Mouse (Mus musculus) MEL (cell line): Measurements from ENCODE around the gene Stac. TPM values are rescaled to one million over a fixed set of nuclear protein-coding genes. Genes with fewer than 3 reads are reported as not detected.

Experiments used
- DNase-seq: peaks from one replicate; pipeline ENCODE4 v3.0.0; 2011; ENCODE audit warnings: low read depth, low spot score
- H3K27ac ChIP-seq: 2 replicates; pipeline ENCODE4 v1.5.1; 2012; ENCODE audit warnings: low read depth, mild to moderate bottlenecking, control low read depth, low read length, moderate library complexity; ENCODE audit not compliant: control insufficient read depth
- H3K27me3 ChIP-seq, 2 experiments: fragments of 150-350 bp in 1 of 2; sonication (generic) in 1 of 2; 2 replicates each; pipeline ENCODE4 v1.6.1; 2012; ENCODE audit warnings: low read length in 2 of 2, mild to moderate bottlenecking in 2 of 2, improper control_type of control experiment in 1 of 2, moderate library complexity in 1 of 2; ENCODE audit not compliant: insufficient read depth in 2 of 2, control insufficient read depth in 1 of 2
- H3K36me3 ChIP-seq, 2 experiments: 2 replicates each; pipeline ENCODE4 v1.6.1; 2012 to 2014; ENCODE audit warnings: low read length in 2 of 2, improper control_type of control experiment in 1 of 2, inconsistent platforms in 1 of 2, mild to moderate bottlenecking in 1 of 2; ENCODE audit not compliant: insufficient read depth in 2 of 2, control insufficient read depth in 1 of 2
- H3K4me1 ChIP-seq, 2 experiments: fragments of 150-350 bp in 1 of 2; sonication (generic) in 1 of 2; 2 replicates each; pipeline ENCODE4 v1.6.1; 2012; ENCODE audit warnings: low read length in 2 of 2, improper control_type of control experiment in 1 of 2, mild to moderate bottlenecking in 1 of 2; ENCODE audit not compliant: insufficient read depth in 2 of 2, control insufficient read depth in 1 of 2
- H3K4me3 ChIP-seq, 2 experiments: fragments of 150-350 bp in 1 of 2; sonication (generic) in 1 of 2; 2 replicates each; pipeline ENCODE4 v1.5.1; 2012; ENCODE audit warnings: low read depth in 2 of 2, low read length in 2 of 2, mild to moderate bottlenecking in 2 of 2, moderate library complexity in 2 of 2, control low read depth in 1 of 2, improper control_type of control experiment in 1 of 2; ENCODE audit not compliant: control insufficient read depth in 1 of 2, insufficient read depth in 1 of 2
- H3K79me2 ChIP-seq: 2 replicates; pipeline ENCODE4 v1.6.1; 2012; ENCODE audit warnings: mild to moderate bottlenecking, low read length, moderate library complexity; ENCODE audit not compliant: control insufficient read depth, poor library complexity, insufficient read depth
- H3K9ac ChIP-seq: 2 replicates; pipeline ENCODE4 v1.6.1; 2012; ENCODE audit warnings: low read depth, mild to moderate bottlenecking, control low read depth, low read length, moderate library complexity; ENCODE audit not compliant: control insufficient read depth, poor library complexity, severe bottlenecking
- H3K9me3 ChIP-seq: fragments of 150-350 bp; sonication (generic); replicated peaks from 2 replicates; pipeline ENCODE4 v1.6.1; 2012; ENCODE audit warnings: mild to moderate bottlenecking, low read length, improper control_type of control experiment, moderate library complexity; ENCODE audit not compliant: insufficient read depth
- BHLHE40 ChIP-seq: IDR thresholded peaks from 2 replicates; pipeline ENCODE4 v1.6.1; 2012; ENCODE audit warnings: low read depth, mild to moderate bottlenecking, inconsistent platforms, low read length, improper control_type of control experiment, borderline replicate concordance
- CHD2 ChIP-seq: IDR thresholded peaks from 2 replicates; pipeline ENCODE4 v1.6.1; 2011; ENCODE audit warnings: low read length, improper control_type of control experiment
- E2F4 ChIP-seq: IDR thresholded peaks from 2 replicates; pipeline ENCODE4 v1.6.1; 2011; ENCODE audit warnings: low read depth, low read length, improper control_type of control experiment, borderline replicate concordance
- ELF1 ChIP-seq: IDR thresholded peaks from 2 replicates; pipeline ENCODE4 v1.6.1; 2014; ENCODE audit warnings: low read depth, mild to moderate bottlenecking, inconsistent platforms, low read length, improper control_type of control experiment, moderate library complexity
- EP300 ChIP-seq, 2 experiments: IDR thresholded peaks; 2 replicates each; pipeline ENCODE4 v1.6.1; 2011; ENCODE audit warnings: improper control_type of control experiment in 2 of 2, low read length in 2 of 2, low read depth in 1 of 2, mild to moderate bottlenecking in 1 of 2
- GABPA ChIP-seq: IDR thresholded peaks from 2 replicates; pipeline ENCODE4 v1.6.1; 2012; ENCODE audit warnings: low read depth, mild to moderate bottlenecking, inconsistent platforms, low read length, improper control_type of control experiment, moderate library complexity
- GATA1 ChIP-seq: IDR thresholded peaks from 2 replicates; pipeline ENCODE4 v1.6.1; 2011; ENCODE audit warnings: low read depth, low read length, improper control_type of control experiment
- JUND ChIP-seq: IDR thresholded peaks from 2 replicates; pipeline ENCODE4 v1.6.1; 2011; ENCODE audit warnings: low read depth, mild to moderate bottlenecking, improper control_type of control experiment, low read length
- MAFK ChIP-seq: IDR thresholded peaks from 2 replicates; pipeline ENCODE4 v1.6.1; 2011; ENCODE audit warnings: low read depth, mild to moderate bottlenecking, low read length, improper control_type of control experiment, borderline replicate concordance
- MEF2A ChIP-seq: IDR thresholded peaks from 2 replicates; pipeline ENCODE4 v1.6.1; 2014; ENCODE audit warnings: low read depth, mild to moderate bottlenecking, inconsistent platforms, low read length, improper control_type of control experiment; ENCODE audit not compliant: poor library complexity, insufficient replicate concordance, severe bottlenecking; ENCODE audit errors: extremely low read depth
- MYB ChIP-seq: IDR thresholded peaks from 2 replicates; pipeline ENCODE4 v1.6.1; 2011; ENCODE audit warnings: mild to moderate bottlenecking, low read depth, low read length, improper control_type of control experiment
- NELFE ChIP-seq: IDR thresholded peaks from 2 replicates; pipeline ENCODE4 v1.6.1; 2011; ENCODE audit warnings: low read depth, low read length, improper control_type of control experiment
- NRF1 ChIP-seq: IDR thresholded peaks from 2 replicates; pipeline ENCODE4 v1.6.1; 2014; ENCODE audit warnings: low read depth, mild to moderate bottlenecking, inconsistent platforms, low read length, improper control_type of control experiment, moderate library complexity; ENCODE audit not compliant: poor library complexity, insufficient read depth, severe bottlenecking
- POLR2A ChIP-seq, 2 experiments: IDR thresholded peaks; 2 replicates each; pipeline ENCODE4 v1.6.1; 2011 to 2012; ENCODE audit warnings: low read length in 2 of 2, mild to moderate bottlenecking in 2 of 2, control low read depth in 1 of 2, improper control_type of control experiment in 1 of 2, low read depth in 1 of 2, moderate library complexity in 1 of 2; ENCODE audit not compliant: control insufficient read depth in 1 of 2, insufficient read depth in 1 of 2, poor library complexity in 1 of 2
- POLR2AphosphoS2 ChIP-seq: IDR thresholded peaks from 2 replicates; pipeline ENCODE4 v1.6.1; 2011; ENCODE audit warnings: low read length, improper control_type of control experiment
- RAD21 ChIP-seq: IDR thresholded peaks from 2 replicates; pipeline ENCODE4 v1.6.1; 2011; ENCODE audit warnings: mild to moderate bottlenecking, low read depth, low read length, improper control_type of control experiment
- RCOR1 ChIP-seq: IDR thresholded peaks from 2 replicates; pipeline ENCODE4 v1.6.1; 2012; ENCODE audit warnings: low read depth, mild to moderate bottlenecking, inconsistent platforms, low read length, improper control_type of control experiment
- SIN3A ChIP-seq: IDR thresholded peaks from 2 replicates; pipeline ENCODE4 v1.6.1; 2012; ENCODE audit warnings: low read length, improper control_type of control experiment, inconsistent platforms
- SMC3 ChIP-seq: IDR thresholded peaks from 2 replicates; pipeline ENCODE4 v1.6.1; 2011; ENCODE audit warnings: low read depth, low read length, improper control_type of control experiment
- TBP ChIP-seq: IDR thresholded peaks from 2 replicates; pipeline ENCODE4 v1.8.0; 2011; ENCODE audit warnings: low read depth, low read length, improper control_type of control experiment
- UBTF ChIP-seq: IDR thresholded peaks from 2 replicates; pipeline ENCODE4 v1.6.1; 2012; ENCODE audit warnings: low read depth, mild to moderate bottlenecking, inconsistent platforms, low read length, improper control_type of control experiment, moderate library complexity, borderline replicate concordance; ENCODE audit not compliant: insufficient read depth
- USF1 ChIP-seq: IDR thresholded peaks from 2 replicates; pipeline ENCODE4 v1.6.1; 2014; ENCODE audit warnings: low read depth, mild to moderate bottlenecking, inconsistent platforms, low read length, improper control_type of control experiment, moderate library complexity
- USF2 ChIP-seq, 2 experiments: IDR thresholded peaks; 2 replicates each; pipeline ENCODE4 v1.6.1; 2011 to 2012; ENCODE audit warnings: improper control_type of control experiment in 2 of 2, low read length in 2 of 2, borderline replicate concordance in 1 of 2, inconsistent platforms in 1 of 2, low read depth in 1 of 2, mild to moderate bottlenecking in 1 of 2; ENCODE audit not compliant: insufficient read depth in 1 of 2
- ZC3H11A ChIP-seq: IDR thresholded peaks from 2 replicates; pipeline ENCODE4 v1.6.1; 2012; ENCODE audit warnings: low read depth, mild to moderate bottlenecking, inconsistent platforms, low read length, improper control_type of control experiment
- ZKSCAN1 ChIP-seq: IDR thresholded peaks from 2 replicates; pipeline ENCODE4 v1.6.1; 2012; ENCODE audit warnings: low read depth, mild to moderate bottlenecking, inconsistent platforms, low read length, improper control_type of control experiment, moderate library complexity
- polyA plus RNA-seq, 2 experiments: library from polyadenylated mRNA; stranded (reverse) in 1 of 2; unstranded in 1 of 2; fragments of >175 nt in 1 of 2; fragments of >200 nt in 1 of 2; gene quantifications; 2 replicates each; pipeline versions ENCODE4 v1.2.1 to v1.2.4; 2012; ENCODE audit warnings: low replicate concordance in 2 of 2, low read depth in 1 of 2; ENCODE audit not compliant: insufficient read length in 2 of 2, insufficient read depth in 1 of 2, missing spikeins in 1 of 2
- total RNA-seq: library from RNA; depleted of rRNA; stranded (reverse); fragments of 300-350 nt; gene quantifications from 2 replicates; pipeline ENCODE4 v1.2.3, GENCODE M21; 2012

Stac gene
- total and polyA plus RNA-seq, 3 experiments: not detected

- TF ChIP-seq GABPA (no peak), UBTF (no peak), POLR2A (IDR thresholded peaks at IDR 0.05; ENCODE audit: control insufficient read depth in 1 of 2, insufficient read depth in 1 of 2, low read depth in 1 of 2, low read length in 2 of 2, poor library complexity in 1 of 2) (no peak), MAFK (no peak), NELFE (no peak), GATA1 (no peak), SIN3A (no peak), MEF2A (no peak), SMC3 (no peak), CHD2 (no peak), EP300 (IDR thresholded peaks at IDR 0.05; ENCODE audit: low read depth in 1 of 2, low read length in 2 of 2) (no peak), E2F4 (no peak), TBP (no peak), JUND (no peak), BHLHE40 (no peak), RAD21 (no peak), ZC3H11A (no peak), USF2 (IDR thresholded peaks at IDR 0.05; ENCODE audit: borderline replicate concordance in 1 of 2, insufficient read depth in 1 of 2, low read depth in 1 of 2, low read length in 2 of 2) (no peak)
- TF ChIP-seq, all 39 proteins: peak for 0
Measured at GRCm38 (mm10) chr9:111606603-111607002, 83.5 kb downstream of the Stac start.

GRCm38 (mm10) chr9:111587527-111587926 is 102.6 kb downstream of the Stac start:
- Histone ChIP-seq H3K27me3 (no peaks in the 10 kb centered on the region), H3K9ac (no peak overlapping the region), H3K4me1 (no peaks in the 10 kb centered on the region), H3K79me2 (no peaks in the 10 kb centered on the region), H3K9me3 (no peaks in the 10 kb centered on the region), H3K4me3 (no peak overlapping the region), H3K27ac (no peak overlapping the region), H3K36me3 (no peaks in the 10 kb centered on the region)
- DNase-seq: no peak
- TF ChIP-seq USF1 (no peak), ZKSCAN1 (no peak), POLR2AphosphoS2 (no peak), MEF2A (no peak), SMC3 (no peak), BHLHE40 (no peak), SIN3A (no peak), RCOR1 (no peak), MYB (no peak), POLR2A (IDR thresholded peaks at IDR 0.05; ENCODE audit: control insufficient read depth in 1 of 2, insufficient read depth in 1 of 2, low read depth in 1 of 2, low read length in 2 of 2, poor library complexity in 1 of 2) (no peak), USF2 (IDR thresholded peaks at IDR 0.05; ENCODE audit: borderline replicate concordance in 1 of 2, insufficient read depth in 1 of 2, low read depth in 1 of 2, low read length in 2 of 2) (no peak), NRF1 (no peak), ELF1 (no peak)

More at GRCm38 (mm10) chr9:111606603-111607002, 83.5 kb downstream of the Stac start:
- H3K27me3 ChIP-seq: no peaks in the 10 kb centered on the region
- no peak overlapping the region for H3K27ac ChIP-seq
- H3K9ac ChIP-seq: no peak overlapping the region
- H3K36me3 ChIP-seq: no peaks in the 10 kb centered on the region
- no peaks in the 10 kb centered on the region for H3K79me2 ChIP-seq
- no peaks in the 10 kb centered on the region for H3K9me3 ChIP-seq
- no peaks in the 10 kb centered on the region for H3K4me1 ChIP-seq
- no peak overlapping the region for H3K4me3 ChIP-seq
- no peak for DNase-seq
